Mouse (Mus musculus): ENCODE measurements around the gene Agbl3.

DNA sequence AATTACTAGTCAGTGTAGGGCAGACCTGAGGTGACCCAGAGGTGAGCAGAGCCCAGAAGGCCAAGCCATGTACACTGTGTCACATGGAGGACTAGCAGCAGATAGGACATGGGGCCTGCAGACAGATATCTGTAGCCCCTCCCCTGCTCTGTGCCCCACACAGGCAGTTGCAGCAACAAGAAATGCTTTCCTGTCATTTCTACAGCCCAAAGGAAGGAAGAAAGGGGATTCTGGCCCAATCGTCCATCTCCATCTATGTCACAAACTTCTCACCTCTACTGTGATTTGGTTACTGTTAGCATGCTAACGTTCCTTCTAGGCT, 96.6 kb downstream of the Agbl3 start:
- TF ChIP-seq CTCF (IDR thresholded peaks at IDR 0.05; ENCODE audit: borderline replicate concordance, control insufficient read depth, extremely low read depth, insufficient read depth, low read length, poor library complexity): no peak
- TF ChIP-seq POLR2A (IDR thresholded peaks at IDR 0.05; ENCODE audit: control insufficient read depth, extremely low read depth, insufficient read depth, low read length, poor library complexity): no peak

Data from thymus, adult 2 months (tissue).